Mouse (Mus musculus): Measurements from ENCODE around the gene 2610507B11Rik. TPM values are rescaled to one million over a fixed set of nuclear protein-coding genes. Genes with fewer than 3 reads are reported as not detected.
"Not testable (repeated sequence)": the region's sequence is repeated elsewhere in the genome, so short reads cannot be mapped to it uniquely, and the experiment has no call there.

The 2610507B11Rik gene
- total RNA-seq (2021): 100 to 1,000 TPM; 136 to 138 TPM
- long read RNA-seq, experiment 1, full-length matches to known transcripts: 95 of 179 reads
- long read RNA-seq, experiment 1, partial matches to known transcripts: 66 of 179 reads
- long read RNA-seq, experiment 1, other reads (novel, unspliced or antisense): 18 of 179 reads
- long read RNA-seq, experiment 2, full-length matches to known transcripts: 99 of 190 reads
- long read RNA-seq, experiment 2, partial matches to known transcripts: 73 of 190 reads
- long read RNA-seq, experiment 2, other reads (novel, unspliced or antisense): 18 of 190 reads

- peak; percentile 96 for DNase-seq
Observed at GRCm38 (mm10) chr11:78261380-78262352, at the start of gene 2610507B11Rik. Gene 2610507B11Rik (plus strand): TSS chr11:78261752.

DNA sequence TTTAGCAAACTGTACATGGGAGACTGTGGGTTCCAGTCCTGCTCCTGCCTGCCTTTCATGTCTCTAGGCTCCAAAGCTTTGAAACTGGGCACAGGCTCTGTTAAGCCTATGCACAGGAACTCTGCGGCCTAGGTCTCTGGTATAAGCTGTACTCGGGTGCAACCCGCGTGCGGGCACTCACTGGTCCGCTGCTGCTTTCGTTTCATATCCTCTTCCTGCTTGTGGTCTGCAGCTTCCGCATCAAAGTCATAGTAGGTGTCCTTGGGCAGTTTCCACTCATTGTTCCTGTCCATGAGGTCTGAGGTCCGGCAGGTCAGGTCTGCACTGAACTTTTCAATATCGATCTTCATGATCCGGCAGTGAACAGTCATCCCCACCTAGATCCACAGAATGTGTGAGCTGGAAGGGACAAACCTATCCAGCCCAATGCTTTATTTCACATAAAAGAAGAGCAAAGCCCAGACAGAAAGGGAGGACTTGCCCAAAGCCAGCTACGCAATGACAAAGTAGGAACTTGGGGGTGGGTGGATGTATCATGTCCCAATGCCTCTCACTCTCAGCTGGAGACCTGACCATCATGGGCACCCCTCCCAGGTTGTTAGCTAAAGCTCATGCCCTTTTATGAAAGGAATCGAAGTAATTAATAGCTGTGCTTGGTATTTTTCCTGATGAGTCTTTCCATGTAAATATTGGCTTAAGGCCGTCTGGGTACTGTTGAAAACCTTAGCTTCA, 48.3 kb upstream of the 2610507B11Rik start:
- DNase-seq: no peak

GRCm38 (mm10) chr11:78215709-78216317, 45.7 kb upstream of the 2610507B11Rik start:
- no peak for DNase-seq

- DNase-seq: no peak
Observed at GRCm38 (mm10) chr11:78223586-78223985, 38.0 kb upstream of the 2610507B11Rik start.

DNA sequence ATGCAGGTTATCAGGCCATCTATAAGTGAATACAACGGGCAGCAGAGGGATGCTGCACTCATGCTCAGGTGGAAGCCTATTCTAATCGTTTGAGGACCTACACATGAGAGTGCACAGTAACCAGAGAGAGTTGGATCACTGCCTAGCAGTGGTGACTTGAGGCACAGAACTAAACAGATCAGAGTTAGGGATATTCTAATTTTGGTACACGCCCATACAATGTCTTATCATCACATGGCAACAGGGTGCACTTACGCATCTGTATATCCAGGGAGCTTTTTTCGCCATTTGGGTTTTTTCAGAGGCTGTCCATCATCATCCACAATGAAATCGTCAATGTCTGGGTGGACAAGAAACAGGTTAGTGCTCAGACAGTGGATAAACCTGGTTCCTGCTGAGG, 30.0 kb upstream of the 2610507B11Rik start:
- no peak for DNase-seq

DNA sequence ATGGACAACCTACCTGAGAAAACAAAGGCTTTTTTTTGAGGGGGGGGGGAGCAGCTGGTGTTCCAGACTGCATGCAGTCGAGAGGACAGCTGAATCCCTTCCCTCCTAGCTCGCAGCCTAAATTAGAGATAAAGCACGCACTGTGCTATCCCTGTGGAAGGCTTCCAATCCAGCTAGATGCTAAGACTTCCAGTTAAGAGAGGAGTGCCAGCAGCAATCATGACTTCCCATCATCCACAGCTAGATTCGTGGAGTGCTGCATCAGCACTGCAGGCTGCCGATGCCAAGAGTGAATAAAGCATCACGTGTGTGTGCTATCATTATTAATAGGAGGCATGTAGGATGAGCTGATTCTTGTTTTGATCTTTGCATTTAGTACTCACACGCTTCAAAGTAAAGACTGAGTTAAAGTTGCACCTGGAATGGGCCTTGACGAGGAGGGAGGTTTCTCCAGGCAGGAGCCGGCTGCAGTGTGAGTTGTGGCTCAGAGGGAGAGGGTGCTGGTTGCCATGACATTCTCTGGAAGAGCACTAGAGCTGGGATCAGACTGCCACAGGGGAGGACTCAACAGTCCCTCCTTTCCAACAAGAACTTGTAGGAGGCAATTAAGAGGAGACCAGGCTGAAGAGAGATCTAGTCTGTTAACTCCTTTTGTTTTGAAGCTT, 21.2 kb upstream of the 2610507B11Rik start:
- DNase-seq: no peak

DNA sequence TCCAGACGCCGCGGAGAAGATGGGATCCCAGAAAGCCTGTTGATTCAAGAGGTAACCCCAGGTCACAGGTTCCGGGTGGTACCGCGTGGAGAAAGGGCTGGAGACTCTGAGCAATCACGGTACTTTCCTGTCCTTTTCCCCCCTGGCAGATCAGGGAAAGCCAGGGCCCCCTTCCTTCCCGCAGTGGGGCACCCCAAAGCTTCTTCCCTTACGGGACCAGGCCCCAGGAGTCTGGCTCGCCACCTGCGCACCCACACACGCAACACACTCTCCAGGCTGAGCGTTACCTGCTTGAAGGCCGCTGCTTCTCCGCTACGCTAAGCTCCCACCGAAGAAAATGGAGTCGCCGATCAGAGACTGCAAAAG, 16.3 kb upstream of the 2610507B11Rik start:
- no peak for DNase-seq

GRCm38 (mm10) chr11:78245627-78246317, 15.8 kb upstream of the 2610507B11Rik start, which contains the start of the genes Sdf2 and Supt6:
Gene Sdf2 (plus strand): TSS chr11:78245746.
Gene Supt6 (minus strand): TSS chr11:78245987.
- DNase-seq: peak; percentile 88

DNA sequence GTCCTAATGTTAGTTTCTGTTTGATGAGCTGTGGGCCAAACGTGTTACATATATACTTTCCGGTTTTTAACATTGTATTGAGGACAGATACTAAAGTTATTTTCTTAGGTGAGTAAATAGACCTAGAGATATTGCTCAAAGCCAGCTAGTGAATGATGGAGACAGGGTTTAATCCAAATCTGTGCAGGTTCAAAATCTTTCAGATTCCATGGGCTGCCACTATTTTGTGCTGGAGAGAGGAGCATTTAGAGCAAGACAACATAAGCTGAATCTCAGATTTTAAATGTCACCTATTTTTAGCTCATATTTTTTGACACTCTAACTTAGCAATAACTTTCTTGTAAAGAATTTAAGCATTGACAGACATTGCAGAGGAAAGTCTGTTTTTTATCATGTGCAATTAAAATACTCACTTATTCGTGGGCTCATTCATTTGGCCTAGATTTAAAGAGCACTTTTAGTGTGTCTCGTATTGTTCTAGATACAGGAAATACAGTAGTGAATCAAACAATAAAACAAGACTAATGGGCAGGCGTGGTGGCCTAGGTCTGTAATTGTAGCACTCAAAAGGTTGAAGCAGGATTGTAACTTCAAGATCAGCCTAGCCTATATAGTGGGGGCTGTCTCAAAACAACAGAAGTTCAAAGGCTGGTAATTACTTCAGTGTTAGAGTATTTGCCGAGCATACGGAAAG, 15.1 kb upstream of the 2610507B11Rik start:
- DNase-seq: no peak

GRCm38 (mm10) chr11:78247012-78247348, 14.6 kb upstream of the 2610507B11Rik start:
- no peak for DNase-seq

- DNase-seq: no peak
Observed at GRCm38 (mm10) chr11:78247727-78248140, 13.8 kb upstream of the 2610507B11Rik start.

DNA sequence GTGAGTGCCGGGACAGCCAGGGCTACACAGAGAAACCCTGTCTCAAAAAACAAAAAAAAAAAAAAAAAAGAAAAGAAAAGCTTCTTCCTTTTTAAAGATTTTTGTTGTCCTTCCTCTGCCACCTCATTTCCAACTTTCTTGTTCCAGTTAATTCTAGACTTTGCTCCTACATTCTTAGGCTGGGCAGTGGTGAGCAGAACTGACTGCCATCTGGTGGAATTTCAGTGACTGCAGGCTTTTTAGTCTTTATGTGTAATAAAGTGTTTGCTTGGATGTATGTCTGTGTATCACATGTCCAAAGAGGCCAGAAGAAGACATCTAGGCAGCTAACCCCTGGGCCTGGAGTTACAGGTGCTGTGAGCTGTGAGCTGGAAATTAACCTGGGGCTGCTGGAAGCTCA, 4.9 kb upstream of the 2610507B11Rik start:
- no peak for DNase-seq

- no peak for DNase-seq
Observed at GRCm38 (mm10) chr11:78260489-78261258, 878 bp upstream of the 2610507B11Rik start.

DNA sequence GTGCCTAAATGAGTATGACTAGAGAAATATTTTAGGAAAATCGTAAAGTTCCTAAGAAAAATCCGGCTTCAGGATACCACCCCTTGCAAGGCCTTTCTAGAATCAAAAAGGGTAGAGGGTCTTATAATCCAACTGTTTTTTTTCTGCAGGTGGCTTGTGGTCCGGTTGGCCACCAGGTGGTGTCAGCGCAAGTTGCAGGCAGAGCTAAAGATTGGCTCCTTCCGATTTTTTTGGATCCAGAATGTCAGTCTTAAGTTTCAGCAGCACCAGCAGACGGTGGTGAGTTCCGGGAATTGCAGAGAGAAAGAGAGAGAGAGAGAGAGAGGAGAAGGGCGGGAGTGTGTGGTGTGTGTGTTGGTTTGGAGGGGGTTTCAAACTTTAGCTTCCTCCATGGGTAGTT, 998 bp downstream of the 2610507B11Rik start:
- peak; percentile 49 for DNase-seq

DNA sequence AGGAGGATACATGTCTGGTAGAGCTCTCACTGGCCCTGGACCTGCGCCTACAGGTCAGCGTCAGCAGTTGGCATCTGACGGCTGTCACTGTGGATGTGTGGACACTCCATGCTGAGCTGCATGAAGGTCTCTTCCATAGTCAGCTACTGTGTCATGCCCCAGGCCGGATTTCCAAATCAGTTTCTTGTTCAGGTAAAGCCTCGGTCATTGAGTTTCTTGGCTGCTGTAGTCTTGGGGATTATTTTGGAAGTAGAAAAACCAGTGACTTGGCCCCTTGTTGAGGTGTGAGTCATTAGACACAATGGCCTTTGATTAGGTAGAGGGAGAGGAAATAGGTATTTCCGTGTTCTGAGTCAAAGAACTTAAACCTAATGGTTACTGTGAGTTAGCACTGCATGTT, 4.0 kb downstream of the 2610507B11Rik start:
- no peak for DNase-seq

GRCm38 (mm10) chr11:78271986-78272385, 10.4 kb downstream of the 2610507B11Rik start:
- no peak for DNase-seq

GRCm38 (mm10) chr11:78275596-78275995, 14.0 kb downstream of the 2610507B11Rik start:
- DNase-seq: no peak

GRCm38 (mm10) chr11:78276169-78276568, 14.6 kb downstream of the 2610507B11Rik start:
- DNase-seq: not testable (repeated sequence)

DNA sequence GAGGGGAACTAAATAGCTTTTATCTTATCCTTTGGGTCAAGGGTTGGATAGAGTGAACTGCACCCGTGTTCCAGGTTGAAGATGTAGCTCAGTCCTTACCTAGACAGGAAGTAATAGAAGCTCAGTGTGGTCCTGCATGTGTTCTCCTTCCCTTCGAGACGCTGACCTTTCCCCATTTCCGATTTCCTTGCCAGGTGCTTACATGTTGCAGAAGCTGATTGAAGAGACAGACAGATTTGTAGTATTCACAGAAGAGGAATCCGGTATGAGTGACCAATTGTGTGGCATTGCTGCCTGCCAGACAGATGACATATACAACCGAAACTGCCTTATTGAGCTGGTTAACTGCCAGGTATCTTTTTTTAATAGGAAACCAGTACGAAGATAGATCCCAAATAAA, 17.3 kb downstream of the 2610507B11Rik start:
- DNase-seq: no peak

Measured in gastrocnemius, postnatal 10 days (tissue).